Mouse (Mus musculus) adrenal gland (tissue): Measurements from ENCODE around the gene Ripk4.

Source experiments
- intact Hi-C: fragments of 180-260 bp; cut with DNase I; formaldehyde crosslinking; loops from one replicate; pipeline ENCODE4 v1.15.1; 2025

Ripk4 gene

DNA sequence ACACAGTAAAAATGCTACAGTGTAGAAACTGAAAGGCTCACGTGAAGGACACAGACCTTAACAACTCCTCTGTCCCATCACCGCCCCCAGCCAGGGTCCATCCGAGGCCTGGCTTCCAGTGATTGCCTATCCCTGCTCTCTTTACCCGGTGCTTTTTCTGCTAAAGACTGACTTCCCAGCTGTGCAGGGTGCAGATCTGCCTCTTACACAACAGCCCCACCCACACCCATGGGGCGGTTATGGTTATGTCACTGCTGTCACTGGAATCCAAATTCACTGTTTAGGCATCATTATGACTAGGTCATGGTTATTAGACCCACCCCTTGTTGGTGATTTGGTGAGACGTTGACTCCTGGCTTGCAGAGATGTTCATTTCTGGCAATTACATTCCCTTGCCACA lies 25.6 kb downstream of the Ripk4 start:
- intact Hi-C loops, result no loop called here

DNA sequence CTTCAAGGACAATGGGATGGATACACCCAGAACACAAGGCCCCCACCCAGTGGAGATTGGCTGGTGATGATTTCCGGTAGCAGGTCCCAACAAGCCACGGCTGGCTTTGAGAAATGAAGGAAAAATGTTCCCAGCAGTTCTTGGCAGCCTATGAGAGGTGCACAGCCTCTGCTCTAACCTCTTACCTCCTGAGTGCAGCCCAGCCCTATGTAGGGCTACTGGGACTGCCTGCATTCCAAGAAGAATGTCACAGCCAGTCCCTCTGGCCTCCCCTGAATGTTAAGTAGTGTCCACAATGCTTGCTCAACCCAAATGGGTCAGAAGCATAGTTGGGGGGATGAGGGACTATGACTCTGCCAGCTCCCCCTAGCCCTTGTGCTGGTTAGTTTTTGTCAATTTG lies 27.0 kb downstream of the Ripk4 start:
- intact Hi-C loops, result no loop called here

DNA sequence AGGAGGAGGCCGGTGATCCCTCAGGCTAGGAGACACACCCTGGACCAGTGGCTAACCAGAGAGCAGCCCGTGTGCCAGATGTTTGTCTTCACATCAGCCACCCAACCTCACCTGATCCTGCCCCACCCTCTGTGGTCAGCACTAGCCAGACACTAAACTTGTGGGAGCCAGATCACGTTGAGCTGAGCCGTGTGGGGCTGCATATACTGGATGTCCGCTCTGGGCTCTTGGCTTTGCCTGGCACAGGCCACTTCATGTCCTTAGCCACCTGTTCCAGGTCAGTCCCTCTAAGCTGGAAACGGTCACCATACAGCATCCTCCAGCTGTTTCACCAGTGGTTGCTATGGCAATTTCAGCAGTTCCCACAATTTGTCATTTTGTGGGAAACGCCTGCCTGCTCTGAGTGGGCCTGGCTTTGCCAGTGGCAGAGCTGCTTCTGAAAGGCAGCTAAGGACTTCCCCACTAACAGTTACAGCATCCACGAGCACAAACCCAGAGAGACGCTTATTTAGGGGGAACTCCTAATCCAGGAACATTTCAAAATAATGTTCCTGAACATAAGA lies 28.7 kb downstream of the Ripk4 start:
- intact Hi-C loops, result no loop called here

DNA sequence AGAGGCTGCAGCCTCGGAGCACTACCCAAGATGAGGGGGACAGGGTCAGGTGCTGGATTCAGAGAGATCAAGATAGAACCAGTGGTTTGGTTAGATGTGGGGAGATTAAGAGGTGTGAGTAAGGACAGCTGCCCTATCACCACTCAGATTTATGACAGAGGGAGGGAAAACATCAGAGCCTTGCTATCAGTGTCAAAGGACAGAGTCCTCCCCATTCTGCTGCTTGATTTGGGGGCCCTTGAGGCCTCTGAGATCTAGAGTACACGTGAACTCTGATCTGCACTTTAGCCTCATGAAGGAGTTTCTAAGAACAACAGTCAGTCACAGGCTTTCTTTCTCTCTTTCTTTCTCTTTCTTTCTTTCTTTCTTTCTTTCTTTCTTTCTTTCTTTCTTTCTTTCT lies 30.0 kb downstream of the Ripk4 start:
- intact Hi-C loops, result no loop called here

DNA sequence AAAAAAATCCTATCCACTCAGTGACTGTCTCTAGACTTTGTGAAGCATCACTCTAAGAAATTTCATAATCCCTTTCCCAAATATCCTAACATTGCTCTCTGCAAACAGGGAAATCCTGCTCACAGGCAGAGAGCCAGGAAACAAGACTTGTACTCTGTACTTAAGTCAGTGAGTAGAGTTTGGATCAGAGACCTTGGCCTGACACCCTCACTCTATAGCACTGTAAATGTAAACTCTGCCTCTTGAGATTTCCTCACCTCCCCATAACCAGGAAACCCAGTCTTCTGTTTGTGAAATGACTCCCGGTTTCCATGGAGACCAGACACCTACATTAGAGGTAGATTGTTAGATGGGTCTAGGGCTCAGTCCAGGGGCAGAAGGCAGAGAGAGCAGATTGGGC lies 33.3 kb downstream of the Ripk4 start:
- intact Hi-C loops, result no loop called here

DNA sequence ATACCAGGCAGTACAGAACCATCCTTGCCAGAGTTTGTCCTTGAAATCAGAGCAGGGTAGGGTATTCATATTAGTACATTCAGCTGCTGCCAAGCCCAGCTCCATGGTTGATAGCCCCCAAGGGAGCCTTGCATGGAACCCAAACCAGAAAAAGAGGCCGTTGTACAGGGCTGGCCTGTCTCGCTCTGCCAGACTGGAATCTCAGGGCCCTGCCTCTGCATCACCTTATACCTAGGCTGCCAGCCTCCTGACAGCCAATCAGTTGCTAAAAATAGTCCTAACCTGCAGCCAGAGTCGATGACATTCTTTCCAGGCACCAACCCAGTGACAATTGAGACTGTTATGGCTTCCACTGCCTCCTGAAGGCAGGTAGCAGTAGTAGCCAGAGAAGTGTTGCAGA lies 37.2 kb downstream of the Ripk4 start:
- intact Hi-C loops, result no loop called here

DNA sequence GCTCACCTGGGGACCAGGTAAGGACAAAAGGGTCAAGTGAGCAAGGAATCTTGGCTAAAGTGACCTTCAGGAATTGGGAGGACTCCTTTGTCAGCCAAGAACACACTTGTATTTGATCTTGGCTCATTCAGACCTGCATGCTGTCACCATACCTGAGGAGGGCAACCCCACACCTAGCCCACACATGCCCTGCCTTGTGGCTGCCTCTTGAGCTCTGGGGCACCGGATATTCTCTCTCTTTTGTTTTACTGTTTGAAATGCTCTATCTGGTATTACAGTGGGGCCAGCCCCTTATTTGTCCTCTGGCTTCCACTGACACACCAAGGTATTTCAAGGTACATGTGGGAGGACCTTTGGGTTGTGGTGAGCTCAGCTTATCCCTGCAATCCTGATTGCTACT lies 43.5 kb downstream of the Ripk4 start:
- intact Hi-C loops, result no loop called here

DNA sequence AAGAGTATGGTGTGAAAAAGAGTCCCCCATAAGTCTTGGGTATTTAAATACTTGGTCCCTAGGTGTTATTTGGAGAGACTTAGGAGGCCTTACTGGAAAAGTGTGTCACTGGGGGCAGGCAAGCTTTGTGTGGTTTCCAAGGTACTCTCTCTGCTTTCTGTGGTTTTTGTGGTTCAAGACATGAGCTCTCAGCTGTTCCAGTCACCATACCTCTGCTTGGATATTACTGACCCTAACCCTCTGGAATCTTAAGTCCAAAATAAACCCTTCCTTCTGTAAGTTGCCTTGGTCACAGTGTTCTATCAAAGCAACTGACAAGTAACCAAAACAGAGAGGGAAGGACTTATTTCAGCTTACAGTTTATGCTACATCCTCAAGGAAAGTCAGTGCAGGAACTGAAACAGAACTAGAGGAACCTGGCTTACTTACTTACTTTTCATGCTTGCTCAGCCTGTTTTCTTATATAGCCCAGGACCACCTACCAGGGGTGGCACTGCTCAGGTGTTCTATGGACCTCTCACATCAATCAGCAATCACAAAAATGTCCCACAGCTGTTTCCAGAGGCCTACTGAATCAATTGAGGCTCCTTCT lies 44.1 kb downstream of the Ripk4 start:
- intact Hi-C loops, result no loop called here

DNA sequence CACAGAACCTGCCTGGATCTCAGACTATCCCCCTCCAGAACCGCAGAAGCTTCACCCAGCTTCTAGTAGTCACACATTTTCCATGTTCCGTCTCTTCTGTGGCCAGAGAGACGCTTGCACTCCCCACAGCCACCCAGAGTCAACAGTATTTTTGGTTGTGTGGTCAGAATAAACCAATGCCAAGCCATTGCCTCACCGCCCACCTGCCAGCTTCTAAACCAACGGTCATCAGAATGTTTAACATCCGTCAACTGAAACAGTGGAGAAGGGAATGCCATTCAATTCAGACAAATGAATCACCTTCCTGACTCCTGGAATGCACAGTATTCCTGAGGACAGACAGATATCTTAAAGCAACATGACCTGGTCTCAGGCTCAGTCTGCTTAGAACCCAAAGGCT lies 47.0 kb downstream of the Ripk4 start:
- intact Hi-C loops, result no loop called here

DNA sequence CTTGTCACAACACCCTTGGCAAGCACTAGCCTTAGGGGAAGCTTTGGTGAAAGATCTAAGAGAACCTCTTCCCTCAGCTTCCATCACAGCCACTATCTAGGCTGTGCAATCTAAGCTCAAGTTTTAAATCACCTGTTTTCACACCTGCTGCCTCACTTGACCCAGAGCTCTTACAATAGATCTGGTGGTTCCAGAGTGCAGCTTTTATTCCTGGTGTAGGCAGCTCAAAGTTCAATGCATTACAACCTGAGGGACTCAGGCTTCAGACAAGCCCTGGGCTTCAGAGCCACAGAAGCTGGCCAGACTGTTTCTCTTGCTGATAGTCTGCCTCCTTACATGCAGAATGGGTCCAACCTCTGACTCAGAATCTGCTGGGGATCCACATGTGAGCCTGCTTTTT lies 51.5 kb downstream of the Ripk4 start:
- intact Hi-C loops, result no loop called here

DNA sequence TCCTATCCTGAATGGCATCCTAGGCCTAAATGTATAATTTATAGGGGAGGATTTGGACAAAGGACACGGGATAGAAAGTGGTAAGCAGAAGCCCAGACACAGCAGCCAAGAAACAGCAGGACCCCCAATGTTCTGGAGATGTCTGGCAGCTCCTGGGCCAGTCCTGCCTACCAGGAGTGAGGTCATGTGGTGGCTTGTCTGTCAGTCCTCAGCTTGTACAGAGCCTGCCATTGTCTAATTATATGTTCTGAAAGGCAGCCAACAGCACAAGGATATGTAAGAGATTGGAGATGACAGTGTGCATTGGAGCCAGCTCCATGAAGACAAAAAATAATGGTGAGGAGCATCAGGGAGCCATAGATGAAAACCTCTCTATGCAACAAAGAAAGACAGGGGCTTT lies 61.7 kb downstream of the Ripk4 start:
- intact Hi-C loops, result no loop called here

DNA sequence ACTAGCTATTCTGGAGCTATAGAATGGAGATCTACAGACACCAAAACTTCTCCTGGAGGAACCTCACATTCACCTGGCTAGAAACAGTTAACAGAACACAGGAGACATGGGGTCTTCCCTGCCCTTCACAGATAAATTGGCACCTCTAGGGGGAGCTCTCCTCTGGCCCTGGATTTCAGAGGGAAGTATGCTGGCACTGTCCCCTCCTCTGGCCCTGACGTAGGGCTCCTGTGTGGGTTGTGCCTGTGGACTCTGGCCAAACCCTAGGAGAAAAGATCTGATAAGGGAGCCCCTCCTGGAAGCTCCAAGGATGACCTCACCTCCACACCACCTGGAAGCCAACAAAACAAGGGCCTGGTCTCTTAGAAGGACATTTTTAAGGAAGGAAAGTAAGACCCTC lies 65.8 kb downstream of the Ripk4 start:
- intact Hi-C loops, result no loop called here

DNA sequence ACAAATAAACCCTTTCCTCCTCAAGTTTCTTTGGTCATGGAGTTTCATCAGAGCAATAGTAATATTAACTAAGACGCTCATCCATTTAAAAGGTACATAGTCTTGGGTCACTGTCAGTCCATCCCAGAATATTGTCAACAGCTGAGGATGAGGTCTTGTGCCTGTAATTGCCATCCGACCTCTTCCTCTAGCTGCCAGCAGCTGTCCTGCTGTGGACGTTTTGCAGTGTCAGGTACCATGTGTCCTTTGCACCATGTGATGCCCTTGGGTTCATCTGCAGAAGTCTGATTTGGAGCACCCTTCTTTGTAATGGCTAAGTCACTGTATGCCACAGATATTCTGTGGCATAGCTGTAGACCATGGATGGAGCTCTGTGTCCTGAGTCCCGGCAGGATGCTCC lies 67.9 kb downstream of the Ripk4 start:
- intact Hi-C loops, result no loop called here
